Mouse (Mus musculus): Measurements from ENCODE around the gene Zfp941.
A peak's percentile ranks its signal among the peaks of the same experiment; 100 is the strongest.

Gene Zfp941

DNA sequence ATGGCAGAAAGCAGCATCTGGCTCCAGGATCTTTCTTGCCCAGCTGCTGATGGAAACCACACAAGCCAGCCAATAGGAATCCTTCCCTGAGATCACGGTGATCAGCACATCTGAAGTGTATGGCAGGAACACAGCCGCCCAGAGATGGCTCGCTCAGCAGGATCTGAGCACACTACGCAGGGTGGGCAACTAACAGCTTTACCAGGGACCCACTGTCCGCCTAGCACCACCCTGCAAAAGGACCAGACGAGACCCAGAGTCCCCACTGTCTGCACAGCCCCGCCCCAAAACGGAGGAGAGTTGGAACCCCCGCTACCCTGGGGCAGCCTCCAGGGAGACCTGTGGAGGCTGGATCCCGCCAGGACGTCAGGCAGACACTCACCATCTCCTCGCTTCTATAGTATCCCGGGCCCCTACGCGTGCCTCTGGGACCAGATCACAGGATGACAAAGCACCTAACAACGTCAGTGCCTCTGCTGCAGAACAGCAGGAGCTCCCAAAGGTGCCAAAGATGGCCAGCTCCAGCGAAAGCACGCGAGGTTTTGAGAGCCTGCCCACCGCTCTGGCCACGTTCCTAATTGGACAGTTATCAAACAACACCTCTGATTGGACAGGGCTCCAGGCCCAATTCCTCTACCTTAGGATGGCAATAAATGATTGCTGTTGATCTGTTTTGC, at the start of gene Zfp941:
Gene Zfp941, minus strand, starts transcription at position 526 of the 677 bp plus-strand sequence.
- peak; percentile 39 for DNase-seq (ENCODE audit: low spot score)

- no peak for DNase-seq (ENCODE audit: low spot score)
Observed at GRCm38 (mm10) chr7:140864761-140865160, 42.8 kb upstream of the Zfp941 start.

DNA sequence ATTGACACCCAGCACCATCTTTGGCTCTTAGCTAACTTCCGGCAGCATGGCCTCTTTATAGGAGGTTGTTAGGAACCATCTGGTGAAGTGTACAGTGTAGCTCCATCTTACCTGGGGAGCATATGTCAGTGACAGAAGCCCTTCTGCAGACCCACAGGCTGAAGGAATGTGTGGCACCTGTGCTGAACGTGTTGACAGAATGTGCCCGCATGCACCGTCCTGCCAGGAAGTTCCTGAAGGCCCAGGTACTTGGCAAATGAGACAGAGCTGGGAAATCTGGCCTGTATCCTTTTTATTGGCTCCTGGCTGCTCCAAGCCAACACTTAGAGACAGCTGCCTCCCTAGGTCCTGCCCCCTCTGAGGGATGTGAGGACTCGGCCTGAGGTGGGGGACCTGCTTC, 38.8 kb upstream of the Zfp941 start:
- DNase-seq (ENCODE audit: low spot score): no peak

DNA sequence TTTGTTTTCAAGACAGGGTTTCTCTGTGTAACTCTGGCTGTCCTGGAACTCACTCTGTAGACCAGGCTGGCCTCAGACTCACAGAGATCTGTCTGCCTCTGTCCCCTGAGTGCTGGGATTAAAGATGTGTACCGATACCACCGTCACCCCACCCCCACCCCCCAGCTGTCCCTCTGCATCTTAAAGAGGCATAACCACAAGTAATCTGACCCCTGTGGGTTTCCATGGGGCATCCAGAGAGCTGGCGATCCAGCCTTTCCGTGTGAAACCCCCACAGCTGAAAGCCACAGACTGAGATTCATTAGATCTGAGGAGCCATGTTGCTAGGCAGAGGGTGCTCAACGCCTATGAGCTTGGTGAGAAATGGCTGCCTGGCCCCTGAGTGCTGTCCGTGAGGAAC, 38.0 kb upstream of the Zfp941 start:
- no peak for DNase-seq (ENCODE audit: low spot score)

DNA sequence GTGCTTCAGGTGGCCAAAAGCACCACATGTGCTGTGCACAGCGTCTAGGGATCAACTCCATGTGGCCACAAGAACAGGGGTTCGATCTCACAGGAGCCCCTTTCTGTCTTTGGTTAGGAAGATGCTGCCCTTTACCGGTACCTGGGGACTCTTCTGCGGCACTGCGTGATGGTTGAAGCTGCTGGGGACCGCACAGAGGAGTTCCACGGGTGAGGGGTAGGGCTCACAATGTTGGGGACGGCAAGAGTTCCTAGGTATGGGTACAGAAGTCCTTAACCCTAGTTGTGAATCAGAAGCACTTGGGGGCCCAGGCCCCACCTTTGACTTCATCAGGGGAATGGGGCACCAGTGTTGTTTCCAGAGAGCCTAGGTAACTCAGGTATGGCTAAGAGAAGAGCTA, 36.8 kb upstream of the Zfp941 start:
- DNase-seq (ENCODE audit: low spot score): no peak

DNA sequence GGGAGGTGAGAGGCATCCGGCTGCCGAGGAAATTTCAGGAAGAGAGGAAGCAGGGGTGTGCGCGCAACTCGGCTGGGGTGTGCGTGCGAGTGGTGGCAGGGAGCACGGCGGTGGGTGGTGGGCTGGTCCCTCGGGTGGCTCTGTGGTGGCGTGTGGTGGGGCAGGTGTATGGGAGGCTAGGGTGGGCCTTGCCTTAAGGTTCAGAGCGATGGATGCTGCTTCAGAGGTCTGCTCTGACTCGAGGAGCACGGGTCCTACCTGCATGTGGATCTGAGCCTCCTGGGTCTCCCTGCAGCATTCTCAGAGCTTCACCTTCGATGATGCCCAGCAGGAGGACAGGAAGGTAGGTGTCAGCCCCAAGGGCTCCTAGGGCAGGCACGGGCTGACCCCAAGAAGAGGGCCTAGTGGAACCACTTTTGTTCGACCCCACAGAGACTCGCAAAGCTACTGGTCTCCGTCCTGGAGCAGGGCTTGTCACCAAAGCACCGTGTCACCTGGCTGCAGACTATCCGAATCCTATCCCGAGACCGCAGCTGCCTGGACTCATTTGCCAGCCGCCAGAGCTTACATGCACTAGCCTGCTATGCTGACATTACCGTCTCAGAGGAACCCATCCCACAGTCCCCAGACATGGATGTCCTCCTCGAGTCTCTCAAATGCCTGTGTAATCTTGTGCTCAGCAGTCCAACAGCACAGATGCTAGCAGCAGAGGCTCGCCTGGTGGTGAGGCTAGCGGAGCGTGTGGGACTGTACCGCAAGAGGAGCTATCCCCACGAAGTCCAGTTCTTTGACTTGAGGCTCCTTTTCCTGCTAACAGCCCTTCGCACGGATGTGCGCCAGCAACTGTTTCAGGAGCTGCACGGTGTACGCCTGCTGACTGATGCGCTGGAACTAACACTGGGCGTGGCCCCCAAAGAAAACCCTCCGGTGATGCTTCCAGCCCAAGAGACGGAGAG, 35.9 kb upstream of the Zfp941 start, which contains the start of gene Bet1l:
Gene Bet1l, minus strand, starts transcription at position 28 of the 956 bp plus-strand sequence.
- DNase-seq (ENCODE audit: low spot score): peak; percentile 17

DNA sequence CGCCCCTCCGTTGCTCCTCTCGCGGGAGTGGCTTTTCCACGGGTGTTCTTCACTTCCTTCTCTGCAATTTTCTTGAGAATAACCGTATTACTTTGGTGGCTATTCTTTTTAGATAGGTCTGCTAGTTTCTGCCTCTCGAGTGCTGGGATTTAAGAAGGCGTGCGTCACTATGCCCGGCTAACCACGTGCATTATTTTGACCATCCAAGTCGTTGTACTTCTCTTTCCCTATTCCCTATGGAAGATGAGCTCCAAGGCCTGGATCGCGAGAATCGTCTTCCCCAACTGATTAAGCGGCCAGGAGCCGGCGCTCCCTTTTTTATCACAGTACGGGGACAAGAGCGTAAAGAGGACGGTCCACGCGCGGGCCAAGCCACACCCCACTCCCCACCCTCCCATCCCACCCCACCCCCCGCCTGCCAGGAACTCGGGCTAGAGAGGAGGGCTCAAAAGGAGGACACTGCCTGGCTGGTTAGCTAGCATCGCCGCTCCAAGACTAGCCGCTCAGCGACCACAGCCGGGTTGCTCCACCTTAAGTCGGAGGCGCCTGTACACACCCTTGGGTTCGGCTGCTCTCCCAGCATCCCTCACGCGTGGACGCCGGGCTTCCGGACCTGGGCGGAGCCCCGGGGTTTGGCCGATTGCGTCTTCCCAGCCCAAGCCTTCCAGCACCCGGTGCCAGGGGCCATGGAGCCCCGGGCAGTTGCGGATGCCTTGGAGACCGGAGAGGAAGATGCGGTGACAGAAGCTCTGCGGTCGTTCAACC, 35.0 kb upstream of the Zfp941 start, which contains the start of gene Ric8a:
Gene Ric8a, plus strand, starts transcription at position 173 of the 765 bp plus-strand sequence.
- peak; percentile 78 for DNase-seq (ENCODE audit: low spot score)

DNA sequence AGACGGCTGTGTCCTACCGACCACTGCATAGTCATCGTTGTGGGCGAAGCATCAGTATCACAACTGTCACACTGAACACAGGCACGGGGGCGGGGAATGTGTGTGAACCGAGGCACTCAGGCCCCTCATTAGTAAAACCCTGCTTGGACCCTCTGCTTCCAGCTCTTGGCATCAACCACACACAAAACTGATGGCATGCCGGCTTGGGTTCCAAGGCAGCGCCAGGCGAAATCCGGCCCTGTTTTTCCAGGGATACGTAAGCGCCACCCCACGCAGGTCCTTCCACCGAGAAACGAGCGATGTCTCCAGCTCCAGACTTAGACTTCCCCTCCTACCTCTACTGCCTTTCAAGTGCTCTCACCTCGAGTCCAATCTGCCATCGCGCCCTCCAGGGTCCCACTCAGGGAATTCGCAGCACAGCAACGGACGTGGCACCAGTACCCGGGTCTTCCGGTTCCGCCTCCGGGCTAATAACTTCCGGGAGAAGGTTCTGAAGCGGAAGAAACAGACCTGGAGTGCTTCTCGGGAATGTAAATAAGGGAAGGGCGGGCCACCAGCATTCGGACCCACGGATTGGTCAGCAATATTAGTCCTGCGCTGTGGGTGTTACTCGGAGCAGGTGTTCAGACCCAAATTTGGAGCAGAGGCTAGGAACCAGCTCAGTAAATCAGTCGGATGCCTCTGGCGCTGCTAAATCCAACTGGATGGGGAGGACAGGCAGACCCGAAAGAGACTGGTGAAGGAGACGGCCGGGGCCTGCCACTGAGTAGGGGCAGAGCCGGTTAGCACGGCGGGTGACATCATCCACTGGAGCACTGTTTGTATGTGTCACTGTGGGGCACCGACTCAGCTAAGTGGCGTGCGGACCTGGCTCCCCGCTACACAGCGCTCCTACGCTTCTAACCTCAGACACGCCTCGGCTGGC, 34.1 kb upstream of the Zfp941 start, which contains the start of gene Gm45785:
Gene Gm45785, minus strand, starts transcription at position 472 of the 925 bp plus-strand sequence.
- peak; percentile 81 for DNase-seq (ENCODE audit: low spot score)

GRCm38 (mm10) chr7:140855181-140855580, 33.2 kb upstream of the Zfp941 start:
- DNase-seq (ENCODE audit: low spot score): no peak

DNA sequence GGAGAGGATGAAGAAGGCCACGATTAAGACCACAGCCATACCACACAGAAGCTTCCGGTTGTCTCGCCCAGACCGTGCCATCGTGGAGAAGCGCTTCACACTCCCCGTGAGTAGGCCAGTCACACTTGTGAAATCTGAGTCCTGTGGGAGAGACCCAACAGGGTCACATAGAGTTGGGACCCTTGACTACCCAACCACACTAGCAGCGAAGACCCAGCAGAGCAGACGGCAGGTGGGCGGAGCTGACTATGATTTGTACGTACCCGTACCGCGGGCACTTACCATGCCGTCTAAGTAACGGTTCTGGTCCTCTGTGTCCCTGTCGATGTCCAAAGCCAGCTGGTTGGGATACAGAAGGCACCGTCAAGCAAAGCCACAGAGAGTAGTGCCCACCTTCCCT, 32.5 kb upstream of the Zfp941 start:
- DNase-seq (ENCODE audit: low spot score): no peak

- no peak for DNase-seq (ENCODE audit: low spot score)
Observed at GRCm38 (mm10) chr7:140853386-140853785, 31.4 kb upstream of the Zfp941 start.

DNA sequence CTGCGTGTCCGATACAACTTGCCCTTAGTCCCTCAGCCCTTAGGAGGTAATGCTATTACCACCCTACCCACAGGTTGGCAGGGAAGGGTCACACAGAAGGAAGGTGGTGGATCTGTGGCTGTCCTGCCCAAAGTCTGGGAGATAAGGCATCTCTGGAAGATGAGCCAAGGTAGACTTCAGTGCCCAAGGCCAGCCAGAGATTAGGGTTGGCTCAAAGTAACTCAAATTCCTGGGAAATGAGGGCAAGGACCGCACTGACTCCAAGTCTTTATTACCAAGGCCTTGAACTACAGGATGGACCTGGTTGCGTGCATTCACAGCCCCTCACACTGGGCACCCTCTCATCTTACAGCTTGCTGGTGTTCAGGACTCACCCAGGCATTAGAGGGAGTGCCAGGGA, 29.9 kb upstream of the Zfp941 start:
- no peak for DNase-seq (ENCODE audit: low spot score)

GRCm38 (mm10) chr7:140848591-140848990, 26.6 kb upstream of the Zfp941 start:
- DNase-seq (ENCODE audit: low spot score): no peak

GRCm38 (mm10) chr7:140847755-140848580, 26.0 kb upstream of the Zfp941 start, which contains the start of gene Odf3:
TSS of gene Odf3 (plus strand) at chr7:140847805.
- DNase-seq (ENCODE audit: low spot score): no peak

DNA sequence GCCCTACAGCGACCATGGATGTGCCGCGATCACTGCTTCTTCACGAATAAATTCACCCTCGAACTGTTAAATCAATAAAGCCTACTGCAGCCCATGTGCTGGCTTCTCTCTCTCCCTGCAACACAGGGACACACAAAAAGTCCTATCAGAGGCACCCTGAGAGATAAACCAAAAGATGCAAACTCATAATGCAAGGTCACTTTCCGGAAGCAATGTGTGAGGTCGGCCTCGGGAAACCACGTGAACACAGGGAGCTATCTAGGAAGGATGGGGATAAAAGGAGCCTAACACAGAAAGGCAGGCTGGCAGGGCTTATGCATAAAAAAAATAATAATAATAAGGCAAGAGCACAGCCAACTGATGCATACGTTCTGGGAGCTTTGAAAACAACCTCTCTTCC, 24.7 kb upstream of the Zfp941 start:
- DNase-seq (ENCODE audit: low spot score): no peak

GRCm38 (mm10) chr7:140845683-140846082, 23.7 kb upstream of the Zfp941 start:
- DNase-seq (ENCODE audit: low spot score): no peak

DNA sequence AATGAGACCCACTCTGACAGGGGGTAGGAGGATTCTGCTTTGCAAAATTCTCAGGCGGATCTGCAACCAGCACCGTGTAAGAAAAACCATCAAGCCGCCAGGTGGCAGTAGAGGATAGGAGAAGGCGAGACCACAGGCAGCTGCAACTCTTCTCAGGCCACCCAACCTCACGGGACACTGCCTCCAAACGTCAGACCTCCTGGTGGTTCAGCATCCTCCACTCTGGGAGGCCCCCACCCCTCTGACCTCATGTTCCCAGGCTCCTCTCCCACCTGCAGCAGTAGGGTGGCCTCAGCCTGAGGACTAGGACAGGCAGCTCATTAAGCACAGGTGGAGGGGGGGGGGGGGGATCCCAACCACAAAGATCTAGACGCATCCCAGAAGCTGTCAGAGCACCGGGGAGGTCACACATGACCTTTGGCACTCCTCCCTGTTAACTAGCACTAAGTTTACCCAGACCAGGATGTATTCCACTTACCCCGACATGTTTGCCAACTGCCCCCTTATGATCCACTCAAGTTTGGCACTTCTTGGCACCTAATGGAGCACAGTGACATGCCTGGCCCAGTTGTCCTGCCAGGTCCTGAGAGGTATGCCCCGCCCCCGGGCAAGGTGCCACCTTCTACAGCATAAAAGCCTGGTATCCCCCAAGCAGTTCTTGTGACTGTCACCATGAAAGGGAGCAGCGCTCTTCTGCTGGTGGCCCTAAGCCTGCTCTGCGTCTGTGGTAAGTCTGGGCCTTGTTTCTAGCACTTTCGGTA, 23.1 kb upstream of the Zfp941 start, which contains the start of gene Scgb1c1:
Gene Scgb1c1, plus strand, starts transcription at position 643 of the 761 bp plus-strand sequence.
- DNase-seq (ENCODE audit: low spot score): peak; percentile 81

DNA sequence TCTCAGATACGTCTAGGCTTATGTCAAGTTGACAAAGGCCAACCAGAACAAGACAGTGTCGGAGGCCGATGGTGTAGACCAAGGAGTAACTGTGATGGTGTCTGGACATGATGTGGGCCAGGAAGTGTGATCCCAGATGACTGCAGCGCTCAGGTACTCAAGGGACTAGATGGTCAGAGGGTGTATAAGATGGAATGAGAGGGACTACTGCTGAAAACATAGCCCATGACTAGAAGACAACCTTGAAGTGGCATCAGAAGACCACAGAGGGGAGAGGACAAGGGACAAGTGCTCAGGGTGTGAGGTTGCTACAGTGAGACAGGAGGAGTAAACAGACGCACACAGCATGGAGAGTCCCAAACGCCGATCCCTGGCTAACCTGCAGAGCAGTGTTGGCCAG, 21.8 kb upstream of the Zfp941 start:
- no peak for DNase-seq (ENCODE audit: low spot score)

Measured in c-Kit-positive CD71-positive TER-119-positive erythroid progenitor cells, embryonic 14.5 days (primary cell).